Mouse (Mus musculus): Measurements from ENCODE around the gene Syt6. TPM values are rescaled to one million over a fixed set of nuclear protein-coding genes. Genes with fewer than 3 reads are reported as not detected.
A peak's percentile ranks its signal among the peaks of the same experiment; 100 is the strongest.

Gene Syt6
- 32.6 and 43.6 TPM in 2 replicates for total RNA-seq (2014; rRNA removed)
- polyA plus RNA-seq (2015; fragmentation: Nextera tagmentation; extraction: Ambion mirVana) = 9.1 and 10.1 TPM in 2 replicates

DNA sequence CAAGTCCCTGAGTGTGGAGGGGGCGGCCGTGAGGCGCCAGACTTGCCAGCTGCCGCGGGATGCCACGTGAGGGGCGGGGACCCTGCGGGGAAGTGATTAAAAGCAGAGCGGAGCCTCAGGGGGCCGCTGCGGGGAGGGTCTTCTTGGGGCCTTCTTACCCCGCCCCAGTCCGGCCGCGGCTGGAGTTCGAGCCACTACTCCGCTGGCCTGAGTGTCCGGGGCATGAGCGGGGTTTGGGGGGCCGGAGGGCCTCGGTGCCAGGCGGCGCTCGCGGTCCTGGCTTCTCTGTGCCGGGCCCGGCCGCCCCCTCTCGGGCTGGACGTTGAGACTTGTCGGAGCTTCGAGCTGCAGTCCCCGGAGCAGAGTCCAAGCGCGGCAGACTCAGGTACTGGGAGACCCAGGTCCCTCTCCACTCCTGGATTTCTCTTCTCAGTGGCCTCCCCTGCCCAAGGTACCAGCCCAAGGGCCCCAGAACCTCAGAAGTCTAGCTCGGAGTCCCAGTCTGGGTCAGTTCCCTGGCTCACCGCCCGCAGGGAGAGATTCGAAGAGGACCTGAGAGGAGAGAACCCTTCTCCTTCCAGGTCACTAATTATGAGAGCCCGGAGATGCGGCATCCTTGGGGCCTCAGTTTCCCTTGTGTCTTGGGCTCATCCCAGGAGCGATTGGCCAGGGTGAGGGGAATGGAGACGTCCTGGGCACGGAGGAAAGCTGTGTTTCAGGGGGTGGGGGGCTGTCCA lies at the start of gene Syt6:
Gene Syt6 (plus strand): TSS at position 76 of the 737 bp plus-strand sequence.
- ATAC-seq (peak; percentile 19; the same call in 1 of the 2 replicates), DNase-seq (ENCODE audit: low spot score) (no peak)
- H3K9me3 ChIP-seq (ENCODE audit: low read length) = no peaks in the 10 kb centered on the region
- peaks cover 24% of the 10 kb centered on the region for H3K4me1 ChIP-seq (ENCODE audit: insufficient read depth, low read length)
- H3K9ac ChIP-seq (replicated peaks; ENCODE audit: low read length) = peak within 1 kb of the TSS; percentile 63
- H3K36me3 ChIP-seq (ENCODE audit: insufficient read depth, low read length) = no peaks in the 10 kb centered on the region
- peak within 1 kb of the TSS; percentile 56 for H3K4me3 ChIP-seq (ENCODE audit: low read length)
- peaks cover 16% of the 10 kb centered on the region; the same call in 1 of the 2 replicates for H3K27me3 ChIP-seq (ENCODE audit: insufficient read depth, low read length)
- 0 out of 2 replicates have a peak within 1 kb of the TSS, but pooled peaks have one; percentile 20 for H3K27ac ChIP-seq
- H3K4me2 ChIP-seq (ENCODE audit: low read depth, low read length) = peak within 1 kb of the TSS; percentile 95
- TF ChIP-seq CTCF (IDR thresholded peaks at IDR 0.05; ENCODE audit: low read depth) = no peak
- WGBS = 1% methylated on average over 39 of the region's 44 CpGs

DNA sequence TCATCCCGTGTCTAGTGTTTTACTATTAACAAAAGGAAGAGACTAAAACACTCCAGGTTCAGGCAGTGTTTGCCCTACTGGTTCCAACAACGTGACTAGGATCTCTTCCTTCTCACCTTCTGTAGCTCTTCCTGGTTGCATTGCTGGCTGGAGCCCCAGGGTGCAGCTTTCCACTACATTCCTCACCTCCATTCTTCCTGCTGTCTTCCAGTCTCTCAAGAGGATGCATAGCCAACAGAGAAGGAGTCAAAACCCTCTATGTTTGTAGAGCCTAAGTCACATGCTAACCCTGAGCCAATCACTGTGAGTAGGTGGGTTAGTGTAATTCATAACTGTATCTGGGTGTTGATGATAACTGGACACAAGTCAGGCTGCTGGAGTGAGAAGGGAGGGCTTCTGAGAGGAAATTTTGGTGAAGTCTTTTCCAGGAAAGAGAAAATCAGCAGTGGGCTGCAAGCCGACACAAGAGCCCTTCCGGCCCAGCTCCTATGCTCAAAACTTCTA lies 48.8 kb upstream of the Syt6 start:
- WGBS = 86% methylated on average over 4 of the region's 4 CpGs
- Histone ChIP-seq H3K4me3 (ENCODE audit: low read length) (no peak overlapping the region), H3K4me1 (ENCODE audit: insufficient read depth, low read length) (0 out of 2 replicates have a peak, but pooled peaks cover 3% of the 10 kb centered on the region), H3K27me3 (ENCODE audit: insufficient read depth, low read length) (no peaks in the 10 kb centered on the region), H3K9ac (replicated peaks; ENCODE audit: low read length) (no peak overlapping the region), H3K9me3 (ENCODE audit: low read length) (no peaks in the 10 kb centered on the region), H3K27ac (no peak overlapping the region), H3K36me3 (ENCODE audit: insufficient read depth, low read length) (no peaks in the 10 kb centered on the region), H3K4me2 (ENCODE audit: low read depth, low read length) (no peak overlapping the region)
- ATAC-seq (no peak), DNase-seq (ENCODE audit: low spot score) (no peak)
- no peak for TF ChIP-seq CTCF (IDR thresholded peaks at IDR 0.05; ENCODE audit: low read depth)

DNA sequence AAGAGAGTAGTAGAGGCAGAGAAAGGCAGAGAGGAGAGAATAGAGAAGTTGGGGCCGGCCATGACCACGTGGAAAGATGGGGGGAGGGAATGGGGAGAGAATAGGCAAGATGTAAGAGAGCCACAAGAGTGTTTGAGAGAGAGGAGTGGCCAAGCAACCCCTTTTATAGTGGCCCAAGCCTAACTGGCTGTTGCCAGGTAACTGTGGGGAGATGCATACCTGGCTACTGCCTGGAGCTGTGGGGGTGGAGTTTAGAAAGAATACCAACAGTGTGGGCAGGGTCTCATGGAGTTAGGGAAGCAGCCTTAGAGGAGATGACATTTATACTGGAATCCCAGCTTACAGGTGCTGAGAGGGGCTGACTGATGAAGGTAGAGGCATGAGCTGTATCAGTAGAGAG lies 48.2 kb upstream of the Syt6 start:
- Histone ChIP-seq H3K27me3 (ENCODE audit: insufficient read depth, low read length) (no peaks in the 10 kb centered on the region), H3K4me1 (ENCODE audit: insufficient read depth, low read length) (0 out of 2 replicates have a peak, but pooled peaks cover 3% of the 10 kb centered on the region), H3K9me3 (ENCODE audit: low read length) (no peaks in the 10 kb centered on the region), H3K27ac (no peak overlapping the region), H3K9ac (replicated peaks; ENCODE audit: low read length) (no peak overlapping the region), H3K4me3 (ENCODE audit: low read length) (no peak overlapping the region), H3K4me2 (ENCODE audit: low read depth, low read length) (no peak overlapping the region), H3K36me3 (ENCODE audit: insufficient read depth, low read length) (no peaks in the 10 kb centered on the region)
- DNase-seq (ENCODE audit: low spot score) (no peak), ATAC-seq (no peak; the same call in 1 of the 2 replicates)
- no peak for TF ChIP-seq CTCF (IDR thresholded peaks at IDR 0.05; ENCODE audit: low read depth)
- 37% methylated on average over 2 of the region's 2 CpGs for WGBS

DNA sequence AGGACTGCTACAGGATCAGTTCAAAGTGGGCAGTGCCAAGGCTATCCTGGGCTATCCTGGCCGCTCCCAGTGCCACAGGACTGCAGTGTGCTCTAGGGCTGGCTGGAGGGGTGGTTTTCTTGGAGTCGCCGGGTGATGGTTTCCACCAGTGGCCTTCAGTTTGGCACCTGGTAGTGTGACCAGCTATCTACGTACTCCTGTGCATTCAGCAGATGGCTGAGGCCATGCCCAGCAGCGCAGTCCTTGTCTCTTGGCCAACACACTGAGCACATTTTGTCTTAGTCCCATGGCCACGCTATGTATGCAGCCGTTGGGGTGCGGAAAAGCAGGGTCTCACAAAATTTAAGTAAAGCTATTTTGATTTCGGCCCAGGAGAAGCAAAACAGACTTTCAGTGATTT lies 41.0 kb upstream of the Syt6 start:
- Histone ChIP-seq H3K36me3 (ENCODE audit: insufficient read depth, low read length) (no peaks in the 10 kb centered on the region), H3K9me3 (ENCODE audit: low read length) (no peaks in the 10 kb centered on the region), H3K9ac (replicated peaks; ENCODE audit: low read length) (no peak overlapping the region), H3K27me3 (ENCODE audit: insufficient read depth, low read length) (no peaks in the 10 kb centered on the region), H3K27ac (no peak overlapping the region), H3K4me1 (ENCODE audit: insufficient read depth, low read length) (no peaks in the 10 kb centered on the region), H3K4me2 (ENCODE audit: low read depth, low read length) (no peak overlapping the region), H3K4me3 (ENCODE audit: low read length) (no peak overlapping the region)
- no peak for TF ChIP-seq CTCF (IDR thresholded peaks at IDR 0.05; ENCODE audit: low read depth)
- DNase-seq (ENCODE audit: low spot score) = no peak
- no peak for ATAC-seq
- WGBS = 82% methylated on average over 9 of the region's 9 CpGs

DNA sequence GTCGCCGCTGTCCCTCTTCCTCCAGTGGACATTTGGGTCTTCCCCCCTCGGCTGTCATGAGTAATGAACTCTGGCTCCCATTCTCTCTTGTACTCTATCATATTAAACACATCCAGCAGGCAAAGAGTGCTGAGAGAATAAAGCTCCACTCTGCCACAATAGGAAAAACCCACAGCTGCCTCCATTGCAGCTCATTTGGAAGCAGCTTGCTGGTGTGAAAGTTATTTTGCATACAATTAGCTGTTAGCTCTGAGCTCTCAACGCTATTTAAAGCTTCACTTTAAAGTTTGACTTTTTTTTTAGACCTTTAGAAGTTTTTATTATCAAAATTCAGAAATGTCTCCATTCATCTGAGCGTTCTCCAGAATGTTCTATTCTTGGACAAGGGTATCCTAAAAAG lies 39.8 kb upstream of the Syt6 start:
- no peak overlapping the region for H3K4me2 ChIP-seq (ENCODE audit: low read depth, low read length)
- no peak for ATAC-seq
- no peaks in the 10 kb centered on the region for H3K36me3 ChIP-seq (ENCODE audit: insufficient read depth, low read length)
- H3K9ac ChIP-seq (replicated peaks; ENCODE audit: low read length) = no peak overlapping the region
- no peak for TF ChIP-seq CTCF (IDR thresholded peaks at IDR 0.05; ENCODE audit: low read depth)
- no peak for DNase-seq (ENCODE audit: low spot score)
- no peaks in the 10 kb centered on the region for H3K4me1 ChIP-seq (ENCODE audit: insufficient read depth, low read length)
- H3K27me3 ChIP-seq (ENCODE audit: insufficient read depth, low read length) = no peaks in the 10 kb centered on the region
- no peak overlapping the region for H3K4me3 ChIP-seq (ENCODE audit: low read length)
- no peaks in the 10 kb centered on the region for H3K9me3 ChIP-seq (ENCODE audit: low read length)
- no peak overlapping the region for H3K27ac ChIP-seq
- 46% methylated on average over 5 of the region's 5 CpGs for WGBS

DNA sequence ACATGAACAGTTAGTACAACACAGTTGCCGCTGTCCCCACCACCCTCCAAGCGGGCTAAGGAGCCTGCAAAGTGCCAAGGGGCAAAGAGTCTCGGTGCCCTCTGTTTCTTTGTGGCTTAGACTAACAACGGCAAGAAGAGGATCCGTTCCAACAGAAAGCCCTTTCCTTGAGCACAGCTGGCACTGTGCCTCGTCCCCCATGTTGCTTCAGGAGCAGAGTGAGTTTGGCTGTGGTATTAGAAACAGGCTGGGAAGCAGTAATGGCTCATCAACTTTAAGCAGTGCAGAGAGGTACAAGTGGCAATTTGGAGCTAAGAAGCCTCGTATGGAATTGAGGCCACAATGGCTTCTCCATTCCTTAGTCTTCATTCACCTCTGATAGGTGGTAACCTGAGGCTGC lies 35.9 kb upstream of the Syt6 start:
- Histone ChIP-seq H3K4me1 (ENCODE audit: insufficient read depth, low read length) (no peaks in the 10 kb centered on the region), H3K27me3 (ENCODE audit: insufficient read depth, low read length) (no peaks in the 10 kb centered on the region), H3K4me3 (ENCODE audit: low read length) (no peak overlapping the region), H3K36me3 (ENCODE audit: insufficient read depth, low read length) (no peaks in the 10 kb centered on the region), H3K9ac (replicated peaks; ENCODE audit: low read length) (no peak overlapping the region), H3K27ac (no peak overlapping the region), H3K4me2 (ENCODE audit: low read depth, low read length) (no peak overlapping the region), H3K9me3 (ENCODE audit: low read length) (no peaks in the 10 kb centered on the region)
- no peak for ATAC-seq
- 33% methylated on average over 7 of the region's 7 CpGs for WGBS
- peak; percentile 75 for DNase-seq (ENCODE audit: low spot score)
- TF ChIP-seq CTCF (IDR thresholded peaks at IDR 0.05; ENCODE audit: low read depth) = no peak

DNA sequence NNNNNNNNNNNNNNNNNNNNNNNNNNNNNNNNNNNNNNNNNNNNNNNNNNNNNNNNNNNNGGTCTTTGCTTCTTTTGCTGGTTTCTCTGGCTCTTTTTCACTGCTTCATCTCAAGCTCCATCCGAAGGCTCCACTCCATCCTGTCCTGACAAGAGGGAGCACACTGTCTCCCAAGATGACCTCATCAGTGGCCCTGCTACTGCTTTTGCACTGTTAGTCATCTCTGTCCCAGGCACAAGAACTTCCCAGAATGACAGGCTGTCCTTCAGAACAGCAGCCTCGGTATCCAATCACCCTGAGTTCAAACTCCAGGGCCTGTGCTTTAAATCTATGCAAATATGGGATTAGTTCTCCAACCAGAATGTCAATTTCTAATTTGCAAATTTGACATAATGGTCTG lies 28.9 kb upstream of the Syt6 start:
- TF ChIP-seq CTCF (IDR thresholded peaks at IDR 0.05; ENCODE audit: low read depth) = no peak
- H3K4me3 ChIP-seq (ENCODE audit: low read length) = no peak overlapping the region
- H3K4me1 ChIP-seq (ENCODE audit: insufficient read depth, low read length) = no peaks in the 10 kb centered on the region
- H3K4me2 ChIP-seq (ENCODE audit: low read depth, low read length) = no peak overlapping the region
- 68% methylated on average over 2 of the region's 2 CpGs for WGBS
- H3K36me3 ChIP-seq (ENCODE audit: insufficient read depth, low read length) = no peaks in the 10 kb centered on the region
- no peak for ATAC-seq
- H3K9me3 ChIP-seq (ENCODE audit: low read length) = no peaks in the 10 kb centered on the region
- no peak overlapping the region for H3K27ac ChIP-seq
- H3K9ac ChIP-seq (replicated peaks; ENCODE audit: low read length) = no peak overlapping the region
- H3K27me3 ChIP-seq (ENCODE audit: insufficient read depth, low read length) = no peaks in the 10 kb centered on the region
- no peak for DNase-seq (ENCODE audit: low spot score)
